Mouse (Mus musculus): Measurements from ENCODE around the gene Gm5475.

DNA sequence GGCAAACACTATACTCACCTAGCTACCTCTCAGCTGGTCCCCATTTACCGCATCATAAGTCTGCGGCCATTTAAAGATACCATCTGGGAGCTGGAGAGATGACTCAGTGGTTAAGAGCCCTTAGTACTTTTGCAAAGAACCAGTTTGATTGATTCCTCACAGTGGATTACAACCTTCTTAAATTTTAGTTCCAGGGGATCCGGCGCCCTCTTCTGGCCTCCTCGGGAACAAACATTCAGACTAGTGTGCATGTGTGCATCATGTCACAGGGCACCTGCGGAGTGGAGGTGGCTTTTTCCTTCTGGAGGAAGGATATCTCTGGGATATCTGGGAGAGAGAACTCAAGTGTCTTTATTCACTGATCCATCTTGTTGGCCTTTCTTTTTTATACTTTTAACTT is 41.8 kb downstream of the Gm5475 start:
- no peak for TF ChIP-seq JUND (conservative IDR thresholded peaks at IDR 0.05; ENCODE audit: low read depth, low read length)
- peak; percentile 63 to 77 for TF ChIP-seq CTCF (conservative IDR thresholded peaks at IDR 0.05 in 1 of 2, IDR thresholded peaks at IDR 0.05 in 1 of 2; ENCODE audit: low read depth in 2 of 2, low read length in 2 of 2)
- TF ChIP-seq HCFC1 (IDR thresholded peaks at IDR 0.05; ENCODE audit: low read depth, low read length), result no peak
- no peak for TF ChIP-seq MEF2A (IDR thresholded peaks at IDR 0.05; ENCODE audit: borderline replicate concordance, low read depth, low read length)
- no peak for TF ChIP-seq ZC3H11A (IDR thresholded peaks at IDR 0.05; ENCODE audit: low read depth, low read length)
- TF ChIP-seq POLR2A (IDR thresholded peaks at IDR 0.05; ENCODE audit: low read depth, low read length), result no peak
